Mouse (Mus musculus) heart, adult 2 months (tissue): Measurements from ENCODE around the gene Lypla2. TPM values are rescaled to one million over a fixed set of nuclear protein-coding genes. Genes with fewer than 3 reads are reported as not detected.

Experiments used
- DNase-seq, 2 experiments: peaks; one replicate each; pipeline ENCODE4 v3.0.0; 2021
- H3K27ac ChIP-seq: fragments of 200-600 bp; 2 replicates; pipeline ENCODE4 v1.8.1; 2022
- H3K27me3 ChIP-seq: fragments of 200-500 bp; 2 replicates; pipeline ENCODE4 v1.6.1; 2012; ENCODE audit warnings: mild to moderate bottlenecking, low read length, inconsistent platforms, mixed read lengths; ENCODE audit not compliant: control insufficient read depth, insufficient read depth
- H3K36me3 ChIP-seq: fragments of 200-500 bp; 2 replicates; pipeline ENCODE4 v1.6.1; 2012; ENCODE audit warnings: low read length, inconsistent platforms; ENCODE audit not compliant: control insufficient read depth, insufficient read depth
- H3K4me1 ChIP-seq: fragments of 200-500 bp; 2 replicates; pipeline ENCODE4 v1.6.1; 2011; ENCODE audit warnings: low read length; ENCODE audit not compliant: control insufficient read depth, insufficient read depth
- H3K4me3 ChIP-seq: fragments of 200-600 bp; 2 replicates; pipeline ENCODE4 v1.8.1; 2022
- H3K79me2 ChIP-seq: fragments of 200-500 bp; replicated peaks from 2 replicates; pipeline ENCODE4 v1.6.1; 2012; ENCODE audit warnings: mild to moderate bottlenecking, inconsistent platforms, low read length, moderate library complexity, mixed read lengths; ENCODE audit not compliant: control insufficient read depth, insufficient read depth
- H3K9ac ChIP-seq: fragments of 200-500 bp; 2 replicates; pipeline ENCODE4 v1.6.1; 2012; ENCODE audit warnings: low read depth, mild to moderate bottlenecking, control low read depth, inconsistent platforms, low read length, mixed read lengths
- CTCF ChIP-seq: fragments of 200-600 bp; IDR thresholded peaks from 2 replicates; pipeline ENCODE4 v1.8.1; 2022; ENCODE audit warnings: antibody characterized with exemption, mild to moderate bottlenecking, moderate library complexity
- EP300 ChIP-seq: fragments of 200-500 bp; IDR thresholded peaks from 2 replicates; pipeline ENCODE4 v1.6.1; 2011; ENCODE audit warnings: low read depth, low read length, control low read depth; ENCODE audit not compliant: insufficient read depth
- POLR2A ChIP-seq: fragments of 200-500 bp; IDR thresholded peaks from 2 replicates; pipeline ENCODE4 v1.6.1; 2011; ENCODE audit warnings: mild to moderate bottlenecking, low read depth, low read length, control low read depth; ENCODE audit not compliant: insufficient read depth
- WGBS: fragments of 180-500 bp; shearing (Covaris S2); methylation state at CpG from one replicate; pipeline ENCODE4 v1.1.7; 2018; 5-methylcytosine and 5-hydroxymethylcytosine counted together
- intact Hi-C: fragments of 180-260 bp; cut with DNase I; formaldehyde crosslinking; loops from one replicate; pipeline ENCODE4 v1.15.1; 2025
- long read RNA-seq: library from polyadenylated mRNA; stranded (forward); transcript quantifications from one replicate; pipeline ENCODE4 v2.0.0, GENCODE M21; 2021
- polyA plus RNA-seq: library from polyadenylated mRNA; depleted of rRNA; stranded (reverse); fragments of >200 nt; gene quantifications from 2 replicates; pipeline ENCODE4 v1.2.3, GENCODE M21; 2012; rRNA removed
- total RNA-seq, 2 experiments: library from RNA; stranded (reverse); gene quantifications; 2 replicates each; pipeline ENCODE4 v1.2.3; 2021

Lypla2 gene
- total RNA-seq (10 to 100 TPM; 35.9 to 37.1 TPM), polyA plus RNA-seq (52.2 and 55.1 TPM in 2 replicates)
- long read RNA-seq, transcript Lypla2-201 (10 exons, 1,626 nt), result major isoform, 31 of 36 reads
- long read RNA-seq, partial matches to known transcripts, result 2 of 36 reads
- long read RNA-seq, other reads (novel, unspliced or antisense), result 3 of 36 reads

- Histone ChIP-seq H3K27me3 (no peaks in the 10 kb centered on the region), H3K27ac (peak within 1 kb of the TSS; percentile 86), H3K9ac (peak within 1 kb of the TSS; percentile 91), H3K79me2 (peaks cover 2% of the 10 kb centered on the region; the same call in 1 of the 2 replicates), H3K4me3 (peak within 1 kb of the TSS; percentile 96), H3K36me3 (no peaks in the 10 kb centered on the region), H3K4me1 (peaks cover 7% of the 10 kb centered on the region)
- WGBS, result 1% methylated on average over 19 of the region's 19 CpGs
- peak; percentile 74 for TF ChIP-seq POLR2A
- peak; percentile 76; the same call in 1 of the 2 replicates for TF ChIP-seq EP300
- TF ChIP-seq CTCF, result peak; percentile 17
- intact Hi-C loops, result loop anchor here (10.0 kb wide), 1 partner anchor 182 kb away; no protein-coding TSS in a partner anchor
- DNase-seq, result peak; percentile 92
Observed at GRCm38 (mm10) chr4:135972556-135972906, at the start of gene Lypla2. Lypla2 (minus strand) TSS chr4:135972626.

- H3K4me3 ChIP-seq, result peak within 1 kb of the TSS; percentile 88
- no peak for TF ChIP-seq CTCF
- peak; percentile 57; the same call in 1 of the 2 replicates for TF ChIP-seq EP300
- TF ChIP-seq POLR2A, result peak; percentile 83
- peak within 1 kb of the TSS; percentile 87 for H3K27ac ChIP-seq
- H3K79me2 ChIP-seq, result 0 out of 2 replicates have a peak, but pooled peaks cover 2% of the 10 kb centered on the region
- H3K27me3 ChIP-seq, result no peaks in the 10 kb centered on the region
- H3K4me1 ChIP-seq, result peaks cover 1% of the 10 kb centered on the region
- WGBS, result under 1% methylated on average over 43 of the region's 48 CpGs
- H3K9ac ChIP-seq, result peak within 1 kb of the TSS; percentile 96
- peak; percentile 99 to 100 for DNase-seq
- H3K36me3 ChIP-seq, result peaks cover 15% of the 10 kb centered on the region
- intact Hi-C loops, result loop anchor here (2.0 to 5.0 kb wide), 3 partner anchors 31 to 59 kb away; partner anchors contain the start of genes Gale, Pithd1 and Rpl11
Observed at GRCm38 (mm10) chr4:136021549-136022047, 49.2 kb upstream of the Lypla2 start, which contains the start of gene Eloa. Eloa (minus strand) TSS chr4:136021763.

- no peaks in the 10 kb centered on the region for H3K27me3 ChIP-seq
- peak overlapping the region; percentile 87 for H3K27ac ChIP-seq
- TF ChIP-seq CTCF (no peak), POLR2A (no peak), EP300 (no peak)
- peaks cover 6% of the 10 kb centered on the region for H3K79me2 ChIP-seq
- peak overlapping the region; percentile 96 for H3K9ac ChIP-seq
- peaks cover 17% of the 10 kb centered on the region for H3K36me3 ChIP-seq
- peak; percentile 35 to 37 for DNase-seq
- peaks cover 3% of the 10 kb centered on the region for H3K4me1 ChIP-seq
- WGBS, result 1% methylated on average over 62 of the region's 62 CpGs
- H3K4me3 ChIP-seq, result peak overlapping the region; percentile 88
- intact Hi-C loops, result loop anchor here (2.0 to 5.0 kb wide), 3 partner anchors 32 to 58 kb away; partner anchors contain the start of genes Gale, Pithd1 and Rpl11
Observed at GRCm38 (mm10) chr4:136020743-136021548, 48.5 kb upstream of the Lypla2 start.

GRCm38 (mm10) chr4:136016059-136016602 lies 43.7 kb upstream of the Lypla2 start:
- intact Hi-C loops, result no loop called here
- TF ChIP-seq EP300 (no peak), CTCF (no peak), POLR2A (no peak)
- no peaks in the 10 kb centered on the region for H3K27me3 ChIP-seq
- H3K4me3 ChIP-seq, result no peak overlapping the region
- peaks cover 3% of the 10 kb centered on the region for H3K4me1 ChIP-seq
- no peak overlapping the region for H3K9ac ChIP-seq
- H3K36me3 ChIP-seq, result peaks cover 20% of the 10 kb centered on the region
- WGBS, result 63% methylated on average over 3 of the region's 3 CpGs
- H3K27ac ChIP-seq, result no peak overlapping the region
- peaks cover 8% of the 10 kb centered on the region for H3K79me2 ChIP-seq
- DNase-seq, result no peak

GRCm38 (mm10) chr4:136010586-136010985 lies 38.2 kb upstream of the Lypla2 start:
- Histone ChIP-seq H3K36me3 (peaks cover 5% of the 10 kb centered on the region), H3K79me2 (0 out of 2 replicates have a peak, but pooled peaks cover 1% of the 10 kb centered on the region), H3K27me3 (no peaks in the 10 kb centered on the region), H3K9ac (no peak overlapping the region), H3K4me1 (no peaks in the 10 kb centered on the region), H3K4me3 (no peak overlapping the region), H3K27ac (no peak overlapping the region)
- intact Hi-C loops, result no loop called here
- WGBS, result 81% methylated on average over 4 of the region's 4 CpGs
- no peak for DNase-seq
- TF ChIP-seq CTCF (peak; percentile 2; the same call in 1 of the 2 replicates), EP300 (no peak), POLR2A (no peak)
